In the genomic region with DNA sequence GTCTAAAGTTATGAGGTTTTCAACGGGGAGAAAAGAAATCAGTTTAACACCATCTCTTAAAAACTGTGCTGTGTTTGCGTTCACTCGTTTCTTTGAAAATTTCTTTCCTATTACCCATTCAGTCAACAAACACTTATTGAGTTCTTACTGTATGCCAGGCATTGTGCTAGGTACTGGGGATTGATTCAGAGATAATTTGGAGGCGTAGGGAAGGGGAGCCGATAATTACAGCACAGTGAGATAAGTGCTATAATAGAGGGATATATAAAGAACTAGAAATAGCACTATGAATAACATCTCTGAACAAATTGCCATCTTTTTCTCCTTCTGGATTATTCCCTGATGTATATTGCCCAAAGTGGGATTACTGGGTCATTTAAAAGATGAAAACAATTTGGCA, we compare ENCODE assay signal across 27 mouse cellular contexts. TPM values are rescaled to one million over a fixed set of nuclear protein-coding genes. Genes with fewer than 3 reads are reported as not detected.
DNase-seq lines count a peak whose midpoint lies in the region; ATAC-seq and TF ChIP-seq lines count a peak whose summit lies in the region.
"Had no signal": no experiment of that assay in that cellular context is flagged by ENCODE, and none has a peak within 500 bp of the region (broad histone marks: within the 10 kb centered on the region; RNA-seq: fewer than 3 reads in every experiment).

No protein-coding gene starts in this region.

- peaks cover 36% of the 10 kb centered on the region for H3K4me1 ChIP-seq in forebrain, embryonic 13.5 days
- H3K4me1 ChIP-seq in forebrain, embryonic 10.5 days, result peaks cover 41% of the 10 kb centered on the region
- H3K4me1 ChIP-seq in forebrain, embryonic 16.5 days (replicated peaks; ENCODE audit: control insufficient read depth, insufficient read depth, low read length), result peaks cover 12% of the 10 kb centered on the region

- no peaks in the 10 kb centered on the region for H3K27me3 ChIP-seq in forebrain, embryonic 13.5 days
- H3K27me3 ChIP-seq in forebrain, embryonic 10.5 days (ENCODE audit: poor library complexity, severe bottlenecking), result no peaks in the 10 kb centered on the region
- no peaks in the 10 kb centered on the region for H3K27me3 ChIP-seq in forebrain, embryonic 16.5 days (replicated peaks; ENCODE audit: control insufficient read depth, insufficient read depth, low read length)
- H3K27me3 ChIP-seq: embryonic facial prominence, embryonic 12.5 days; embryonic facial prominence, embryonic 15.5 days; heart, embryonic 13.5 days had no signal

- H3K9ac ChIP-seq in forebrain, embryonic 13.5 days, result no peak overlapping the region
- H3K9ac ChIP-seq in forebrain, embryonic 16.5 days (replicated peaks; ENCODE audit: low read depth, low read length), result no peak overlapping the region
- H3K9ac ChIP-seq: embryonic facial prominence, embryonic 12.5 days; embryonic facial prominence, embryonic 15.5 days; hindbrain, embryonic 14.5 days had no signal

- WGBS in forebrain, embryonic 13.5 days, result 55% methylated on average over 5 of the region's 5 CpGs
- 87% methylated on average over 5 of the region's 5 CpGs for WGBS in forebrain, embryonic 10.5 days
- 42% methylated on average over 5 of the region's 5 CpGs for WGBS in forebrain, embryonic 16.5 days

- 0 out of 2 replicates have a peak, but pooled peaks have one; percentile 9 for ATAC-seq in forebrain, embryonic 13.5 days
- ATAC-seq in forebrain, embryonic 16.5 days, result peak; percentile 54; the same call in 1 of the 2 replicates
- ATAC-seq: activated CD4-positive, CD25-positive, alpha-beta regulatory T cell, adult 4 months; hindbrain, postnatal 0 days; inflammation-experienced regulatory T-cells, adult 6 months; intestine, embryonic 16.5 days had no signal

- TF ChIP-seq CTCF in gastrocnemius, adult 2 months (IDR thresholded peaks at IDR 0.05), result no peak

- H3K27ac ChIP-seq in forebrain, embryonic 13.5 days, result no peak overlapping the region
- H3K27ac ChIP-seq in forebrain, embryonic 10.5 days, result no peak overlapping the region
- H3K27ac ChIP-seq in gastrocnemius, adult 2 months, result peak overlapping the region; percentile 46; the same call in 1 of the 2 replicates
- H3K27ac ChIP-seq in forebrain, embryonic 16.5 days (ENCODE audit: low read length), result no peak overlapping the region
- H3K27ac ChIP-seq: embryonic facial prominence, embryonic 12.5 days; embryonic facial prominence, embryonic 15.5 days; hindbrain, embryonic 14.5 days; hindbrain, postnatal 0 days had no signal

- no peak overlapping the region for H3K4me2 ChIP-seq in forebrain, embryonic 13.5 days
- H3K4me2 ChIP-seq in forebrain, embryonic 16.5 days (ENCODE audit: low read length), result no peak overlapping the region
- H3K4me2 ChIP-seq: embryonic facial prominence, embryonic 12.5 days; embryonic facial prominence, embryonic 15.5 days; heart, embryonic 13.5 days; hindbrain, embryonic 14.5 days had no signal

- no peak overlapping the region for H3K4me3 ChIP-seq in forebrain, embryonic 13.5 days
- no peak overlapping the region for H3K4me3 ChIP-seq in forebrain, embryonic 10.5 days
- no peak overlapping the region for H3K4me3 ChIP-seq in gastrocnemius, adult 2 months
- no peak overlapping the region for H3K4me3 ChIP-seq in forebrain, embryonic 16.5 days (replicated peaks; ENCODE audit: low read length)
- H3K4me3 ChIP-seq: embryonic facial prominence, embryonic 12.5 days; embryonic facial prominence, embryonic 15.5 days; erythroblast, embryonic 14.5 days; heart, embryonic 13.5 days had no signal

- H3K36me3 ChIP-seq in forebrain, embryonic 13.5 days (ENCODE audit: poor library complexity, severe bottlenecking), result no peaks in the 10 kb centered on the region
- H3K36me3 ChIP-seq in forebrain, embryonic 10.5 days (replicated peaks), result peaks cover 4% of the 10 kb centered on the region; the same call in 1 of the 2 replicates
- H3K36me3 ChIP-seq in forebrain, embryonic 16.5 days (ENCODE audit: control insufficient read depth, insufficient read depth), result no peaks in the 10 kb centered on the region
- H3K36me3 ChIP-seq: embryonic facial prominence, embryonic 12.5 days had no signal

- no peaks in the 10 kb centered on the region for H3K9me3 ChIP-seq in forebrain, embryonic 13.5 days (replicated peaks)
- H3K9me3 ChIP-seq in forebrain, embryonic 10.5 days, result no peaks in the 10 kb centered on the region
- H3K9me3 ChIP-seq in forebrain, embryonic 16.5 days (ENCODE audit: control insufficient read depth, low read length), result no peaks in the 10 kb centered on the region
- H3K9me3 ChIP-seq: embryonic facial prominence, embryonic 12.5 days; embryonic facial prominence, embryonic 15.5 days; heart, embryonic 13.5 days had no signal

- intact Hi-C loops in gastrocnemius, adult 2 months (cut with DNase I), result no loop called here

- DNase-seq in forebrain, embryonic 10.5 days (ENCODE audit: extremely low spot score, low spot score), result no peak
- DNase-seq in gastrocnemius, adult 2 months, result no peak
- DNase-seq in gastrocnemius, adult 18-20 months (ENCODE audit: low spot score), result no peak
- no peak for DNase-seq in layer of hippocampus, adult 8-10 months (ENCODE audit: low spot score in 2 of 2)
- DNase-seq in natural killer cell, adult 2 months (ENCODE audit: low spot score in 2 of 2), result no peak
- DNase-seq: adrenal gland, adult 8-10 months; adrenal gland, postnatal 25 days; cerebellum, adult 11 months; cerebellum, adult 2 months; cerebellum, adult 9-11 months; cerebellum, postnatal 25 days; gastrocnemius, postnatal 14 days; heart, adult 18-20 months; heart, postnatal 14 days; heart, postnatal 4 days; kidney, adult 18-20 months had no signal

RNA-seq across cellular contexts. Expression of a gene that starts 57.8 kb away (rescaled TPM):
- 9.4 and 10.8 TPM in 2 replicates for polyA plus RNA-seq in forebrain, embryonic 13.5 days (2015; fragmentation: Nextera tagmentation; extraction: Ambion mirVana)
- polyA plus RNA-seq in forebrain, embryonic 10.5 days (2016; fragmentation: Nextera tagmentation; extraction: Ambion mirVana), result 27.3 and 27.9 TPM in 2 replicates
- total RNA-seq in gastrocnemius, adult 2 months (2021), result 10 to 100 TPM; 17.7 to 18.0 TPM
- total RNA-seq in gastrocnemius, adult 18-20 months (2021), result 10 to 100 TPM; 13.4 to 17.4 TPM
- polyA plus RNA-seq in forebrain, embryonic 16.5 days (2015; fragmentation: Nextera tagmentation; extraction: Ambion mirVana), result 10.5 and 12.2 TPM in 2 replicates
- 10 to 100 TPM in 2 of 4 experiments, 1 to 10 TPM in 2; 8.3 to 12.0 (median 10.4) TPM for total RNA-seq in layer of hippocampus, adult 8-10 months (2022)
- polyA plus RNA-seq: erythroblast, embryonic 14.5 days had no signal
